Mouse (Mus musculus) heart, embryonic 14.5 days (tissue): ENCODE measurements at regions not wholly inside any gene's neighbourhood (a gene's known extent, or its start where the extent isn't known, plus 50 kb on each side); places are given as distances from the start of the nearest gene placed in this dataset.

ENCODE experiments used
- ATAC-seq: fragments of 200-750 bp; cut with Nextera tagmentation; 2 replicates; pipeline ENCODE4 v1.8.0; 2017; ENCODE audit warnings: low read depth, moderate TSS enrichment; ENCODE audit not compliant: insufficient number of reproducible peaks, insufficient read depth, low FRiP score
- H3K27ac ChIP-seq, 2 experiments: fragments of 200-500 bp in 1 of 2; fragments of 300-500 bp in 1 of 2; sonication (generic) in 1 of 2; replicated peaks in 1 of 2; 2 replicates each; pipeline ENCODE4 v1.5.1; 2012 to 2014; ENCODE audit warnings: low read depth in 2 of 2, low read length in 2 of 2, control low read depth in 1 of 2, mild to moderate bottlenecking in 1 of 2, mixed read lengths in 1 of 2; ENCODE audit not compliant: control insufficient read depth in 1 of 2, insufficient read depth in 1 of 2
- H3K27me3 ChIP-seq: fragments of 300-500 bp; sonication (generic); 2 replicates; pipeline ENCODE4 v1.6.1; 2014; ENCODE audit warnings: mild to moderate bottlenecking, low read length, control low read depth; ENCODE audit not compliant: control insufficient read depth, insufficient read depth
- H3K36me3 ChIP-seq: fragments of 300-500 bp; sonication (generic); 2 replicates; pipeline ENCODE4 v1.6.1; 2014; ENCODE audit warnings: mild to moderate bottlenecking, control low read depth, low read length, mixed read lengths; ENCODE audit not compliant: control insufficient read depth, insufficient read depth
- H3K4me1 ChIP-seq, 2 experiments: fragments of 200-500 bp in 1 of 2; fragments of 300-500 bp in 1 of 2; sonication (generic) in 1 of 2; 2 replicates each; pipeline ENCODE4 v1.6.1; 2012 to 2014; ENCODE audit warnings: low read length in 2 of 2, control low read depth in 1 of 2, mixed read lengths in 1 of 2; ENCODE audit not compliant: control insufficient read depth in 2 of 2, insufficient read depth in 2 of 2
- H3K4me2 ChIP-seq: fragments of 300-500 bp; sonication (generic); 2 replicates; pipeline ENCODE4 v1.6.1; 2014; ENCODE audit warnings: mild to moderate bottlenecking, low read length
- H3K4me3 ChIP-seq, 2 experiments: fragments of 200-500 bp in 1 of 2; fragments of 300-500 bp in 1 of 2; sonication (generic) in 1 of 2; 2 replicates each; pipeline ENCODE4 v1.5.1; 2012 to 2014; ENCODE audit warnings: low read length in 2 of 2, mild to moderate bottlenecking in 2 of 2, control low read depth in 1 of 2, low read depth in 1 of 2, moderate library complexity in 1 of 2; ENCODE audit not compliant: control insufficient read depth in 1 of 2, insufficient read depth in 1 of 2
- H3K9ac ChIP-seq: fragments of 300-500 bp; sonication (generic); 2 replicates; pipeline ENCODE4 v1.6.1; 2014; ENCODE audit warnings: mild to moderate bottlenecking, low read length
- H3K9me3 ChIP-seq: fragments of 300-500 bp; sonication (generic); 2 replicates; pipeline ENCODE4 v1.6.1; 2016; ENCODE audit warnings: low read length, control low read depth; ENCODE audit not compliant: control insufficient read depth
- WGBS: fragments of 180-500 bp; shearing (Covaris S2); extraction: QIAGEN DNeasy Blood & Tissue Kit; methylation state at CpG from one replicate; pipeline ENCODE4 v1.1.7; 2014; 5-methylcytosine and 5-hydroxymethylcytosine counted together

DNA sequence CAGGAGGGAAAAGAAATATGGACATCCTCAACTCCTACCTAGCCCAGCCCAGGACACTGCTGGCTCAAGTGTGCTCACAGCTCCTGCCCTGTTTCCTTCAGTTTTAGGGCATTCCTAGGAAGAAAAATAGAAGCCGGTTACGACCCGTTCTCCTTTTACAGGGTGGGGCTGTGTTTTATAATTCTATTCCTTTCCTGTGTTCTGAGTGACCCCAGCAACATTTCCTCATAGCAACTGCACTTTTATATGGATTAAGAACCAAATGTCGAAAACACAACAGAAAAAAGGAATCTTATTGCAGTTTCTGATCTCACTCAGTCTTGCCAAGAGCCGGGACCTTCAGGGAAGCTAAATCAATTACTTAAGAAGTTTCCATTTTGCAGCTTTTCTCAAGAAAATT is 713.7 kb downstream of the Inhba start:
- ATAC-seq = no peak
- no peaks in the 10 kb centered on the region for H3K27me3 ChIP-seq
- H3K4me1 ChIP-seq = no peaks in the 10 kb centered on the region
- no peaks in the 10 kb centered on the region for H3K36me3 ChIP-seq
- no peak overlapping the region for H3K4me2 ChIP-seq
- no peak overlapping the region for H3K9ac ChIP-seq
- no peaks in the 10 kb centered on the region for H3K9me3 ChIP-seq
- no peak overlapping the region for H3K27ac ChIP-seq
- WGBS = 81% methylated on average over 5 of the region's 5 CpGs
- H3K4me3 ChIP-seq = no peak overlapping the region

DNA sequence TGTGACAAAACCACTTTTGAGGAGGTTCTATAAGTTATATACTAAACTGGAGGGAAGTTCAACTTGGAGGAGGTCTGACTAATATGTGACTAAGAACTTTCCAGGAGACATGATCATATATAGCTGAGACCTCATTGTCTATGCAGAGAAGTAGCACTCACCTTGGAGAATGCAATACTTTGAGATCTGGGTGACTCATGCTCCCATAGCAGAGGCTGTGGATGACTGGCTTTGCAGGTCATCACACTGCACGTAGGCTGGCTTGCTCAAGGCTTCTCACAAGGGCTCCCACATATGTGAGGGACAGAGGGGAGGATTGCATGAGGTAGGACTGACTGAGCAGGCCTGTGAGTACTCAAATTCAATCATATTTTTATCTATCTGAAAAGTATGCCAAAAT is 726.7 kb downstream of the Inhba start:
- H3K9me3 ChIP-seq = no peaks in the 10 kb centered on the region
- no peaks in the 10 kb centered on the region for H3K36me3 ChIP-seq
- no peaks in the 10 kb centered on the region for H3K27me3 ChIP-seq
- no peak overlapping the region for H3K4me2 ChIP-seq
- H3K9ac ChIP-seq = no peak overlapping the region
- no peak overlapping the region for H3K27ac ChIP-seq
- no peaks in the 10 kb centered on the region for H3K4me1 ChIP-seq
- H3K4me3 ChIP-seq = no peak overlapping the region
- no peak for ATAC-seq
- WGBS = 51% methylated on average over 1 of the region's 1 CpGs

DNA sequence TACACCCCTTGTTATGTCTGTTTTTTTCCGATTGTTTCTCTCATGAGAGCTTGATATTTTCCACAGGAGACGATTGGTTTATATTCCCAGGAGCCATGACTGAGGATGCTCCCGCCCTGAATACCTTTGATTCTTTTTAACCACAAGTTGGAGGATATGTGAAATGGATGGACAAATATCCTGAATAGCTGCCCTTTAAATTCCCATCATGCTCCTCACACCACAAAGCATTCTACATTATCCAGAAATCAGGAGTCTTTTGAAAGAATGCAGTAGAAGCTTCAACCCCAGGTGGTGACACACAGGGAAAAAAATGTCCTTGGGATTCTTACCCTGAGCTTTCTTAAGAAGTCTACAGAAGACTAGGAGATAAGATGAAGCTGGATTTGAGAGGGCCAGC is 727.9 kb downstream of the Inhba start:
- Histone ChIP-seq H3K27ac (no peak overlapping the region), H3K4me3 (no peak overlapping the region), H3K4me2 (no peak overlapping the region), H3K9ac (no peak overlapping the region), H3K36me3 (no peaks in the 10 kb centered on the region), H3K27me3 (no peaks in the 10 kb centered on the region), H3K9me3 (no peaks in the 10 kb centered on the region), H3K4me1 (no peaks in the 10 kb centered on the region)
- ATAC-seq = no peak
- WGBS = 82% methylated on average over 3 of the region's 3 CpGs

DNA sequence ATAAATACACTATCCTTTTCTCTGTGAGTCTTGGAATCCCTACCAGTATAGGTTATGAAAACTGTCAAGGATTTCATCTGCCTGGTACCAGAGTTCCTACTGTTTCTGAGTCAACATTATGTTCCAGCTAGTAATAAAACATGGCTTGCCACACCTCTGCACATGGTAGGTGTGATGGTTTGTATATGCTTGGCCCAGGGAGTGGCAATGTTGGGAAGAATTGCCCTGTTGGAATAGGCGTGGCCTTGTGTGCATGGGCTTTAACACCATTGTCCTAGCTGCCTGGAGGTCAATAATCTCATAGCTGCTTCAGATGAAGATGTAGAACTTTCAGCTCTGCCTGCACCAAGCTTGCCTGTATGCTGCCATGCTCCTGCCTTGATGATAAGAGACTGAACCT is 732.6 kb downstream of the Inhba start:
- 72% methylated on average over 1 of the region's 1 CpGs for WGBS
- no peak overlapping the region for H3K27ac ChIP-seq
- no peak overlapping the region for H3K4me3 ChIP-seq
- H3K4me1 ChIP-seq = no peaks in the 10 kb centered on the region
- H3K4me2 ChIP-seq = no peak overlapping the region
- ATAC-seq = no peak
- no peaks in the 10 kb centered on the region for H3K9me3 ChIP-seq
- H3K9ac ChIP-seq = no peak overlapping the region
- no peaks in the 10 kb centered on the region for H3K27me3 ChIP-seq
- no peaks in the 10 kb centered on the region for H3K36me3 ChIP-seq

DNA sequence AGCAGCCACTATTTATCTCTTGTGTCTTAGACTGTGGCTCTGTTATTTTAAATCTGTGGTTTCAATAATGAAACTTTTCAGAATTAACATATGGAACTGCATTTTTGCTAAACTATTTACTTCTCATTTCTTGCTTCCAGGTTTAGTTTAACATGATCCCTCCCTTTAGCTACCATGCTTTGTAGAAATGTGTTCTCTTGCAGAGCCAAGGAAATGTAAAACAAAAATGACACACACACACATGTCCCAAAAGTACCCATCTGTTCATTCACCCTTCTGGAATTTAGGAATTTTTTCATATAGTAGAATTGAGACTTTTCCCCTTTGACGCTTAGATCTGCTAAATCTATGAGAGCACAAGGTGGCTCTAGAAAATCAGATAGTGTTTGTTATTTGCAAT is 734.0 kb downstream of the Inhba start:
- Histone ChIP-seq H3K27me3 (no peaks in the 10 kb centered on the region), H3K4me1 (no peaks in the 10 kb centered on the region), H3K4me2 (no peak overlapping the region), H3K9me3 (no peaks in the 10 kb centered on the region), H3K36me3 (no peaks in the 10 kb centered on the region), H3K27ac (no peak overlapping the region), H3K9ac (no peak overlapping the region), H3K4me3 (no peak overlapping the region)
- whole genome bisulfite sequencing = 77% methylated on average over 1 of the region's 1 CpGs
- ATAC-seq = no peak

DNA sequence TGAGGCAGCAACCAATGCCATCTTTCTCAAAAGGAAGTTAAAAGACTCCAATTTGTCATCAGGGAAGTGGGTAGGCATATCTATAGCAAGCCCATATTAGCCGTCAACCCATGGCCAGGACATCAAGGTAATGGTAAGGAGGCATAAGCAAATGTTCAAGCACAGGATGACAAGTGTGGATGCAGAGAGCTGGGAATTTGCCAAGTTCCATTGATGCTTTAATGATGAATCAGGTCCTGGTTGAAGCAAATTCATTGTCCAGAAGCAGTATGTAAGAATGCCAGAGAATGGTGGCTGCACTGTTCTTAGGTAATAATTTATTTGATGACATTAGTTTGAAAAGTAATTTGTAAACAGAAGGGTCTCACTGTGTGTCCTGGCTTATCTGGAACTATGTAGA is 734.8 kb downstream of the Inhba start:
- Histone ChIP-seq H3K4me1 (no peaks in the 10 kb centered on the region), H3K9ac (no peak overlapping the region), H3K27ac (no peak overlapping the region), H3K36me3 (no peaks in the 10 kb centered on the region), H3K4me3 (no peak overlapping the region), H3K27me3 (no peaks in the 10 kb centered on the region), H3K4me2 (no peak overlapping the region), H3K9me3 (no peaks in the 10 kb centered on the region)
- WGBS = 66% methylated on average over 1 of the region's 1 CpGs
- no peak for ATAC-seq

DNA sequence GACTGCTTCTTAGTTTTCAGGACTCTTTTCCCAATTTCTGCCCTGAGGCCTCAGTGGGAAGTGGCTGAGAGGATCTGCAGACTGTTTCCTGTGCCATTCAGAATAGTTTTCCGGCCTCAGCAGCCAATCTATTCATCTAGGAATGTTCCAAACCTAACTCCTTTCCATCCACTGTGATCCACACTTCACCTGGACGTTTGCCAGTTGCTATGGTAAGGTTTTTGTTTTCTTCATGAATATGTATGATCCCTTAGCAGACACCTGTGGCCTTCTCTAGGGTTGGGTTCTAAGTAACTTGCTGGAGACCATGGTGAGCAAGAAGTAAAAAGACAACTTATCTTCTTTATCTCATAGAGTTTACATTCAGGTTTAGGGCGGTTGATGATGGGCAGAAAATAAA is 744.6 kb downstream of the Inhba start:
- H3K9ac ChIP-seq = no peak overlapping the region
- H3K4me2 ChIP-seq = no peak overlapping the region
- H3K9me3 ChIP-seq = no peaks in the 10 kb centered on the region
- peaks cover 0 to 1% of the 10 kb centered on the region in 2 experiments; a peak in 1 of 4 replicates for H3K4me1 ChIP-seq
- no peaks in the 10 kb centered on the region for H3K36me3 ChIP-seq
- ATAC-seq = no peak
- 61% methylated on average over 3 of the region's 3 CpGs for WGBS
- no peak overlapping the region for H3K27ac ChIP-seq
- no peaks in the 10 kb centered on the region for H3K27me3 ChIP-seq
- H3K4me3 ChIP-seq = no peak overlapping the region

DNA sequence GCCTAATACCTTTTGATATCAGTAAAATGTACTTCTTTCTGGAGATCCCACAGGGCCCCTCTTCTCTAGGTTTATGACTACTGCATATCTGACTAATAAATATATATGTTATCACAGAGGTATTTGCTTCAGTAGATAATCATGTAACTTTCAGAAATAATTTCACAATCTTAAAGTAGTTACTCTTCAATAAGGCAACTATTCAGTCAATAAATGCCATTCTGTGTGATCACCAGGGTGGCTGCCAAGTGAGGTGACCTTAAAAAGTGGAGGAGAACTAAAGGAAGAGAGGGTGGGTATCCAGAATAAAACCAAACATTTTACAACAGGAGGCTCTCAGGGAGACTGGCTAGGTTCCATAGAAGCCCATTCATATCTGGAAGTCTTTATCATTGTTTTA is 748.4 kb downstream of the Inhba start:
- Histone ChIP-seq H3K9me3 (no peaks in the 10 kb centered on the region), H3K4me1 (peaks cover 0 to 2% of the 10 kb centered on the region in 2 experiments; a peak in 1 of 4 replicates), H3K4me3 (no peak overlapping the region), H3K27ac (no peak overlapping the region), H3K4me2 (no peak overlapping the region), H3K9ac (no peak overlapping the region), H3K36me3 (no peaks in the 10 kb centered on the region), H3K27me3 (no peaks in the 10 kb centered on the region)
- no peak for ATAC-seq
